Mouse (Mus musculus) left cerebral cortex, adult 18-20 months (tissue): ENCODE measurements at regions not wholly inside any gene's neighbourhood (a gene's known extent, or its start where the extent isn't known, plus 50 kb on each side); places are given as distances from the start of the nearest gene placed in this dataset.
A peak's percentile ranks its signal among the peaks of the same experiment; 100 is the strongest.

Experiments
- DNase-seq, 2 experiments: peaks; one replicate each; pipeline ENCODE4 v3.0.0; 2021 to 2022; ENCODE audit warnings: low spot score in 2 of 2, mixed read lengths in 1 of 2

DNA sequence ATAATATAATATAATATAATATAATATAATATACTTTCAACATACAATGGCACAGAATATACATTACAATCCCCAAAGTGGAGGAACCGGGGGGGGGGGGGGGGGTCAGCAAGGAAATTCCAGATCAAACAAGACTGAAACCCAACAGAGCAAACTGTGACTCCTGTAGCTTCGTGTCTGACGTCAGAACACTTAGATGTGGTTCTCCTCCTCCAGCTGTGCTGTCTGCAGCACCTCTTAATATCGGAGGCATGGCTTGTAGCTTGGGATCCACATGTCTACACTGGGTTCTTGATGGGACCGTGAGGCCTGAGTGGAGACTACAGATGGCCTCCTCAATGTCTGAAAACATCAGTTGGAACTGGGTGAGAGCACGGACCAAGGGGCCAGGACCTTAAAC, 390.3 kb upstream of the Tbx3 start:
- no peak for DNase-seq

- DNase-seq = no peak
Observed at GRCm38 (mm10) chr5:119289808-119290207, 380.7 kb upstream of the Tbx3 start.

DNA sequence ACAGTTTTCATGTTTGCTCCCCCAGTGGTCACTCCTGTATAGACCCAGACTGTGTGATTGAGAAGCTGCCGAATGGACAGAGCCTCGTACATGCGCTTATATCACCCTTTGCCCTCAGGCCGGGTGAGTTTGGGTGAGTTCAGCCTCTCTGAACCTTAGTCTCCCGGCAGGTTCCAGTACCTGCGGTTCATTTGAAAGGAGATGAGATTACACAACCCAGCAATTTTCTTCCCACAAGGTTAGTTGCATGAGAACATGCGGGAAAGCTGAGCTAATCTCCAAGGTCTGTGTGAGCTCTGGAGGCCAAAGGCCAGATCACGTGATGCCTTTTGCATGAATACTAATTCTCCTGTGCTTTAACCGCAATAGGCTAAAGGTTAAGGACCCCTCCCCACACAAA, 378.1 kb upstream of the Tbx3 start:
- DNase-seq = no peak

- DNase-seq = no peak
Observed at GRCm38 (mm10) chr5:119292889-119293288, 377.6 kb upstream of the Tbx3 start.

DNA sequence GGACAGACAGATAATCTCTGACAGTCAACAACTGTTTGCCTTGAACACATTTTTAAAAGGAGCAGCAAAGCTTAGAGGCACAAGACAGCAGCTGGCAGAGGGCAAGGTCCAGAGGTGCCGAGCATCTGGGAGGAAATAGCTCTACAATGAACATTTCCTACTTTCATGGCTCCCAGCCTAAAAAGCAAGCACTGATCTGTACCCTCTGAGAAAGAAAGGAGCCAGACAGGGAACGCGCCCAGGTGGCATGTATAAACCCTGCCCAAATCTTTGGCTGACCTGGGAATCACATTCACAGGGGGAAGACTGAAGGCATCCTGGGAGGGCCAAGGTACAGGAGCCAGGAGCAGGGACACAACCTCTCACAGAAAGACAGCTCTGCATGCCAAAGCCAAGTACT, 371.2 kb upstream of the Tbx3 start:
- no peak for DNase-seq

- no peak for DNase-seq
Observed at GRCm38 (mm10) chr5:119300106-119300505, 370.4 kb upstream of the Tbx3 start.

GRCm38 (mm10) chr5:119301539-119301938, 368.9 kb upstream of the Tbx3 start:
- no peak for DNase-seq

- DNase-seq = no peak
Observed at GRCm38 (mm10) chr5:119304721-119305120, 365.7 kb upstream of the Tbx3 start.

- DNase-seq = no peak
Observed at GRCm38 (mm10) chr5:119307768-119308167, 362.7 kb upstream of the Tbx3 start.

DNA sequence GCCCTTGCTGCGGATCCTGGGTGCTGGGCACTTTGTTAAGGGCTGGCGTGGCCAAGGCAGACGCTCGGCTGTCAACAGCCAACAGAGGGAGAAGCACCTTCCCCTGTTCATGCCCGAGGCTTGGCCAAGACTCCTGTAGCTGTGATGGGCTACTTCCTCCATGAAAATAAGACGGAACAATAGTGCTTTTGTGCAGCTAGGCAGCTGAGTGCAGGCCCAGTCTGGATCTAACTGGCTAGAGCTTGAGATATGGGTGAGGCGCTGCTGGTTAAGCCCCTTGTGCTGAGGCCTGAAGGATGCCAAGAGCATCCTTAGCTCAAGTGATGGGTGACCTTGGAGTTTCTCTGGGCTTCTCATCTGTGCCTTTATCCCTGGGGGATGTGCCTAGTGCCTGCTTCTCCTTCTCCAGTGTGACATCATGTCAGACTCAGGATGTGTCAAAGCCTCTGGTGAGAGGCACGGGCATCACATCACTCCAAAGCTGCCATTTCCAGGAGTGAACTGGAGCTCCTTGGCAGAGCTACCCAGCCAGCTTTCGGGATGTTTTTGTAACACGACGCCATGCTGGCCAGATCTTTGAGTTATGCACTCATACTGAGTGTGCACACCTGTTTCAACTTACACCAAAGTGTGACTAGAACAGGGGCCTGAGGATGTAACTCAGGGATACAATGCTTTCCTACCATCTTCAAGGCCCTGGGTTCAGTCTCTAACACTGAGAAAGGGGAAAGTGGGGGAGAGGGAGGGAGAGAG, 360.1 kb upstream of the Tbx3 start:
- no peak for DNase-seq

DNA sequence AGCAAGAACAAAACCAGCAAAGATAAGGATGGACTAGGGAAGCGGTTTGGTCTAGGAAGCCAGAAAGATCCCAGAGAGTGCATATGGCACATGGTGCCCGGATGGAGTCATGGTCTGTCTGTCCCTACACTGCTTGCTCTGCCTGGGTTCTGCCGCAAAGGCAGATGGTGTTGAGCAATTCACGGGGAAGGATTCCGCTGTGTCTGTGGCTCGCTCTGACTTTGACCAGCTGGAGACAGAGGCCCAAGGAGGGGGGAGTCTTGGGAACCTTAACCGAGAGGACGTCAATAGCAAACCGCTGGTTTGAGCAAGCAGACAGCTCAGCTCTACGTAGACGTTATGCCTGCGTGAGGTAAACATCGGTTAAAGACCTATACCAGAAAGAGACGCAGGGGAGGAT, 357.7 kb upstream of the Tbx3 start:
- peak in 1 of 2 experiments; percentile 2 for DNase-seq

DNA sequence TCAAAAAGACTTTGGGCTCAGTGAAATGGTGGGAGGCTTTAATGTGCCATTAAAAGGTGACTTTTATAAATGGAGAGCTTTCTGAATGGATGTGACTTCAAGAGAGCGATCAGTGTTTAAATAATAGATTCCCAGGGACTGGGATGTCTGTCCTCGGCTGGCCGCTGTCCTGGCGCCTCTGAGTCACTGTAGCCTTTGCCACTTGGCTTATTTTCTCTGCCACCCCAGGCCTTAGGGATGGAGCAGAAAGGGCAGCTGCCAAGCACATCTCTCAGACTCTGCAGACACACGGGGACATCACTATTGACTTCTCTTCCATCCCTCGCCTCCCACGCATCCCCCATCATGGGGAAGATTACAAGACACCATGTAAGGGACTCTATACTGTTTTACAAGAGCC, 355.3 kb upstream of the Tbx3 start:
- DNase-seq = no peak

GRCm38 (mm10) chr5:119317617-119318016, 352.9 kb upstream of the Tbx3 start:
- no peak for DNase-seq

DNA sequence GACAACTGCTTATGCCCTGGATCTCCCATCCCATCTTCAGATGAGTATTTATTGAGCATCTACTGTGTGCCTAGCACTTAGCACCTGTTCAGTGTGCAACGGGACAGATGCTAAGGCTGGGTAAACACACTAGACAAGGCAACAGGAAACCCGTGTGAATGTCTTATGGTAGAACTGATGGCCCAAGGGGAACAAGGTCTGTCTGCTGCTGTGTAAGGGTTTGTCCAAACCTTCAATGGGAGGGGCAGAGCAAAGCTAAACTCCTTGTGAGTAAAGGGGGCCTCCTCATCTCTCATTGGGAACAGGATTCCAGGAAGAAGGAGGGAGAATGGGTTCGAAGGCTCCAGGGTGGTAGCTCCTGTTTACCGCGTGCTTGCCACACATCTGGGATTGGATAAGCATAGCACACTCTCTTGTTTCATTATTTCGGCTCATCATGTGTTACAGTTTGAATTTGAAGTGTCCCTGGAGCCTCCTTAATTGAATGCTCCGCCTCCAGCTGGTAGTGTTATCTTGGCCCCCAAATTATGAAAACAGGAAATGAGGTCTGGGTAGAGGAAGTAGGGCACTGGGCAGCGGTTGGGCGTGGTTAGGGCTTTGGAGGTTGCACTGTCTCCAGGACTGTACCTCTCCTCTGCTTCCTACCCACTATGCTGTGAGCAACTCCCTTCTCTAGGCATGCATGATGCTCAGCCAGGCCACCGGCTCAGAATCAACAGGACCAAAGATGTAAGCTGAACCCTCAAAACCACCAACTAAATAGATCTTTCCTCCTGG, 348.9 kb upstream of the Tbx3 start:
- no peak for DNase-seq

GRCm38 (mm10) chr5:119322411-119322810, 348.1 kb upstream of the Tbx3 start:
- DNase-seq = no peak

- DNase-seq = no peak
Observed at GRCm38 (mm10) chr5:119325681-119326255, 344.7 kb upstream of the Tbx3 start.

DNA sequence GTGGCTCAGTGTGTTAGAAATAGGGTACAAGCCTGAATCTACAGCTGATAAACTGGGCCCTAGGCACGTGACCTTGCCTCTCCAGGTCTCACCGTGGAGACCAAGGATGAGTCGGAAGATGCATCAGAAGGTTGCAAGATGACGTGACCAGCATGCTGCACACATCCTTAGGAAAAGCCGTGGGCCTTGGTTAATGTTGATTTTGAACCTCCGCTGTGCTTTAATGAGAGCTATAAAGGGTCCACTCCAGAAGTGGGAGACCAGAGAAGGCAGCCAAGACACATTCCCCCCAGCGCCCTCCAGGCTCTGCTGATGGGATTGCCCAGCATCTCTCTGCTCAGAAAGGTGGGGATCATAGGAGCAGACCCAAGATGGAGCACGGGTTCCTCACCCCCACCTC, 343.6 kb upstream of the Tbx3 start:
- no peak for DNase-seq

DNA sequence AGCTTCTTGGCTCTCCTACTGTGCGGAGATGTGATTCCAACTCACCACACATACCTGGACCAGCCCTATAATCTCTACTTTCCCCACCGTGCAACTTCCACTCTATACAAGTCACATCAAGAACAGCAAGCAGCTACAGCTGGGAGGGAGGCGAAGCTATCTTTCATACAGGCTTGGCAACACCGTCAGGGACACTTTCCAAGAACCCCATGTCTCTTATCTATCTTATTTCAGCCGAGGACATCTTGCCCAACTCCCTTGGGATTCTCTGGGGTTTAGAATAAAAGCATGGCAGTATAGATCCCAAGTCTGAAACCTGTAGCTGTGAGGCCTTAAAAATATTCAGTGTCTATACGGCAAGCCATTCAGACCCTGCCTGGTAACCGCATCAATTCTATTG, 341.5 kb upstream of the Tbx3 start:
- DNase-seq = no peak

GRCm38 (mm10) chr5:119329371-119329770, 341.1 kb upstream of the Tbx3 start:
- DNase-seq = no peak

- DNase-seq = no peak
Observed at GRCm38 (mm10) chr5:119329860-119330259, 340.6 kb upstream of the Tbx3 start.

GRCm38 (mm10) chr5:119331461-119331860, 339.0 kb upstream of the Tbx3 start:
- no peak for DNase-seq

DNA sequence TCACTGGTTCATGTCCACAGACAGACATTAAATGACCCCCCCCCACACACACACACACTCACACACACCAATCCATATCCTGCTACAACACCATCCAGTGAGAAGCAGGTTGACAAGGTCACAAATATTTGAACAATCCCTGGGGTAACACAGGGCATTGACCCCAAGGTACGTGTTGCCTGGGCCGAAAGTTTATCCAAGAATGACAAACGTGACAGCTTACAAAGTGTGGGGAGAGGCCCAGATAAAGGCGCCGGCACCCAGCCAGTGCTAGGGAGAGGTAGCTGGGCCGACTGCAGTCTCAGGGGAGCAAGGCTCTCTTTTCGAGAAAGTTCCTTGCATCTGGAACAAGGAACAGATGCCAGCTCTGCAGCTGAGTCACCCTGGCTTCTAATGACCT, 337.8 kb upstream of the Tbx3 start:
- no peak for DNase-seq
